Mouse (Mus musculus) thymus, postnatal 0 days (tissue): Measurements from ENCODE around the gene Apod. TPM values are rescaled to one million over a fixed set of nuclear protein-coding genes. Genes with fewer than 3 reads are reported as not detected.
"Not testable (repeated sequence)": the region's sequence is repeated elsewhere in the genome, so short reads cannot be mapped to it uniquely, and the experiment has no call there.

Experiments used
- DNase-seq: peaks from one replicate; pipeline ENCODE4 v3.0.0-alpha.2; 2015; ENCODE audit warnings: low spot score
- polyA plus RNA-seq: library from polyadenylated mRNA; unstranded; fragments of >200 nt; fragmentation: Nextera tagmentation; extraction: Ambion mirVana; gene quantifications from 2 replicates; pipeline ENCODE4 v1.2.1, GENCODE M21; 2015

The Apod gene
- 6.6 and 8.3 TPM in 2 replicates for polyA plus RNA-seq

DNA sequence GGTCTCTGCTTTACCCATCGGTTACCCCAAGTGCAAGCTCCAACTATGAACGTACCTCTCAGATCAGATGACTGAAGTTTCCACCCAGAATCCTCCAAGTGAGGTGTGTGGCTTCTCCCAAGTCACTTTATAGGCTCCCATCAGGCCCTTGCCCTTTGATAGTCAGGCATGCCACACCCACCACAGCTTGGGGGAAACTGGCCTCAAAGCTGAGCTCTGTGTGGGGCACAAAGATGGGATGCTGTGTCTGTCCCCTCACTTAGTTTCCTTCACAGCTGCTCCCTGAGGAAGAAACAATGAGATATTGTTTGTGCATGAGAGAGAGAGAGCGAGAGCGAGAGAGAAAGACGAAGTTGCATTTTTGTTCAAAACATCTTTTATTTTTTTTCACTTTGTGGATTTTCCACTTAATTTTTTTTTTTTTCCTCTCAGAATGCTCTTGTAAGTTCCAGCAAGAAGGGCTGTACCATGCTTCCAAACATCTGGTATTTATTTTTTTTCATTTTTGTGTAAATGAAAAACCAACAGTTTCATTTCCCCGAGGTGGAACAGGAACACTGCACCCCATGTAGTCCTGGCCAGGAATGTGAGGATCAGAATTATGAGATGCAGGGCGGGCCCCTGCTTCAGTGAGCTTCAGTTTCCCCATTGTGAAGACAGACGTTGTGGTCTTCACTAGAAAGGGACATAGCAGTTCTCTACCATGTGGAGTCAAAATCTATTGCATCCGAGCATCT lies at the start of gene Apod:
Apod (minus strand) TSS at position 312 of the 737 bp plus-strand sequence.
- DNase-seq, result no peak

DNA sequence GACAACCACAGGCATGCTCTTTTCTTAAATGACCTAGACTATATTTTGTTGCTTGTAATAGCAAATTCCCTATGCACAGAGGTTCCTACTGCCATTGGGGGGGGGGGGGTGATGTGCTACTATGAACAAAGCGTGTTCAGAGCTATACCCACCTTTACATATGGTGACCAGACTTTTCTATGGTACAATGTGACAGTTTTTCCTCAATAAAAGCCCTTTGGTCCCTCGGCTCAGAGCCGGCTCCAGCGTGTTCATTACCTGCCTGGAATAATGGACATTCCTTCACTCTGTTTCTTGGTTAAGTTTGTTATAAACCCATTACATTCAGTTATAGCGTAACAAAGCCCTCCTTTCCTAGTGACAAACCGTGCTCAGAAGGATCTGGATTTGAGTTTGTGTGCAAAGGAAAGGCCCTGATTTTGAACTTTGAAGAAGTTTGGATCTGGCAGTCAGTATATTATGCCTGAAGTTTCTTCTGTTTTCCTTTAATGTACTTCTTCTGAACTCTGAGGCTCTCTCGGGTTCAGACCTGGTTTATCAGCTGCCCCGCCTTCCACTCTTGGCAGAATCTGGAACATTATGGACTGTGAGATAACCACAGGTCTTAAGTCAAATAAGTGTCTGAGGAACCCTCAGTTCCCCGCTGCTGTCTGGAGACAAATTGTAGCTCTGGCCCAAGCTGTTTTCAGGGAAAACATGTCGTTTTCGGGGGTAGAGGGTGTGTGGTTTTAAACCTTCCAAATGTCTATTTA lies 49.3 kb upstream of the Apod start:
- DNase-seq, result no peak

DNA sequence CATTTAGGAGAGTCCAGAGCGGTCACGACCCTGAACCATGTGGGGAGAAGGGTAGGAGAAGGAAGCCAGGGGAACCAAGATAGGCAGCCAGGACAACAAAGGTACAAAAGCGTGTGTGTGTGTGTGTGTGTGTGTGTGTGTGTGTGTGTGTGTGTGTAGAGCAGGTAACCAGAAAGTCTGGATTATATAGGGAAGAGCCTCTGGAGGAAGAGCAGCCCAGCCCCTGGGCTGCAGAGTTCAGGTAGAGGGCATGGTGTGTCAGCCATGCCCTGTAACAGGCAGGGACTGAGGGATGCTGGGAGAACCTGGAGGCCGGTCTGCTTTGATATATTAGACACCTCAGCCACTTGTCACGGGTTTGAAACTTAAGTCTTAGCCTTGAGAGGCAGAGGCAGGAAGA lies 44.9 kb upstream of the Apod start:
- no peak for DNase-seq

DNA sequence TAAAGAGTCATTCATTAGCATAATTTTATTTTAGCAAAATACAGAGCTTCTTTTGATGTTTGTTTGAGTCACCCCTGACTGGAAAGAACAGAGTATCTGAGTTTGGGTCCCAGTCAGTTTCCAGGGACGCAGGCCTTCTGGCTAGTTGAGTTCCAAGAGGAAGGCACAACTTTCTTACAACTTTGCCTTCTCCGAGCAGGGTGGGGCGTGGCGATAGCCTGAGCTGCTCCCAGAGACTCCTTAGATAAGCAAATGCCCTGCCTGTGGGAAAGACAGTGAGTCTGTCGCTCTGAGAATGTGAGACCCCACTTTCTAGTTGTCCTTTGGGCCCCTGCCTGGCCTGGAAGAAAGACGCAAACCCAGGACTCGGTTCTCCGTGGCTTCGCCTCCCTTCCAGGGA lies 44.4 kb upstream of the Apod start:
- DNase-seq, result no peak

DNA sequence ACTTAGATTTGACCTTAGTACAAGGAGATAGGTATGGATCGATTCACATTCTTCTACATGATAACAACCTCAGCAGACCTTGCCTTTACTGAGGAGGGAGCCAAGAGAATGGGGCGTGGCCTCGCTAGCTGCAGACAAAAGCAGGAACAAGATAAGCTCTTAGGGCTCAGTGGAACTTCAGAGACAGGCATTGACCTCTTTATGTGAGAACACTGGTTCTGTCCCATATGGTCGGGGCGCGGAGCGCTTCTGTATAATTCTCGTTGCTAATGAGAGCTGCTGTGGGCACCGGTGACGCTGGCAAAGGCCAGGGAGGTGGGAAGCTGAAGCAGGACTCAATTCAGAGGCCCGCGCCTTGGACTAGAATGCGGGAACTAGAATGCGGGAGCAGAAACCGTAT lies 44.0 kb upstream of the Apod start:
- no peak for DNase-seq

DNA sequence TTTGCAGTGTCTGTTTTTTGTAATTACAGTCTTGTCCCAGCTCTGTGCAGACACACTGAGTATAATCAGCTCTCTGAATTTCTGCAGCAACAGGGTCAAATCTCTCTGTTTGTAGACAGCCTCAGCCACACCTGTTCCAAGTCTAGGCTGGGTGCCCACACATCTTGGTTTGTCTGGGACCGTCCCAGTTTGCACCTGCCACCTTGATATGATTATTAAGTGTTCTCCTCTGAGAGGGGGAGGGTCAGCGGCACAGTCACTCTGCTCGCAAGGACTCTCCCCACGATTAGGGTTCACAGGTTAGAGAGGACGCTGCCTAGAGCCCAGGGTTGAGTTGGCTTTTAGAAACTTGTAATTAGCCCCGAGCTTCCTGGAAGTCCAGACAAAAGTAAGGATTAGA lies 41.3 kb upstream of the Apod start:
- DNase-seq, result no peak

DNA sequence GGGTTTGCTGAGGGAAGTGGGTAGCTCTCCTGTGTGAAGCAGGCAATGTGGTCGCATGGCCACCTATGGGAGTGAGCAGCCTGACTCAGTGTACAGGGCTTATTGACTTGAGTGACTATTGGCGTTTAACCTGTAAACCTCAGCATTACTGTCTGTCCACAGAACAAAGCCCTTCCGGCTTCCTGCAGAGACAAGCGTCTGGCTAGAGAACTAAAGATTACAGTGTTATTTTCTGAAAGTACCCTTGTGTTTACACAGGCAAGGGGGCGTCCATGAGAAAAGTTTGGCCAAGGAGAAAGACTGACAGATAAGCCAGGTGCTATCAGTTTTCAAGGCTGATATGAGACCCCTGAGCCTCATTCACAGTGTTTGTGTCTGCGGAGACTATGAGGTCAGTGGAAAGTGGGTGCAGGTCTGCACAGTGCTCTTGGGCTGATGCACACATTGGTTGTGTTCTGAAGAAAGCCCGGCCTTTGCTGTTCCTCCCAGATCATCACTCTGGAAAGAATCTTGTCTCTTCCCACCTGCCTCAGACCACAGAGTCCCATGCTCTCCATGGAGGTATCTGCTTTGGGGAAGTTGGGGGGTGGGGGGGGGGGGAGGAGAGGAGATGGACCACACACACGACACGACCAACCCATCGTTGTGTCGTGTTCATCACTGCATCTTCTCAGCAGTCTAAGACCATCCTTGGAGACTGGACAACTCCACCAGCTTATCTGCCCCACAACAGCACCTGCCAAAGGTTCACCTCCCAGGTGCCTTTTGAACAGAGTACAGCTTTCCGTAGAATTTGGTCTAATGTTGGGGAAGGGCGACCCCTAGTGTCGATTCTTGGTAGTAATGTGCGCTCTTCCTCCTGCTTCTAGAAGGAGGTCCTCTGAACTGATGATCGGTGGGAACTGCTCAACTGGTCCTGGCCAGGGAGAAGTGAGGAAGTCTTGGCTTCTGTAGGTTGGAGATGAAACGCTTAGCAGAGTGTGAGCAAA lies 40.0 kb upstream of the Apod start:
- DNase-seq, result peak; percentile 78

DNA sequence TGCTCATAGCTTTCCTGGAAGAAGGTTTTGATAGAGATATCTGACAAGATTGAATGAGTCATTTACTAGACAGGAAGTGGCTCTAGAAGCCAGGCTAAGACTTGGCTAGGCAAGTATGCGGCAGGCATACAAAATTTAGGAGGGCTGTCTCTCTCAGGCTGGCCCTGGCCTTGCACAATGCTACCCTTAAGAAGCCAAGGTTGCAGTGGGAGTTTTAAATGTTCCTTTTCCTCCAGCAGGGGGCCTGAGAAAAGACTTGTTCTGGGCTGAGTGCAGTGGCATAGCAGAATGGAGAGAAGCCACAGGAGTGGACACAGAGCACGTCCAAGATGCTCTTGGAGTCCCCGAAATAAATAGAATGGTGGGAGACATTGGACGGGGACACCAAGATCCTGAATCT lies 38.4 kb upstream of the Apod start:
- peak; percentile 33 for DNase-seq

DNA sequence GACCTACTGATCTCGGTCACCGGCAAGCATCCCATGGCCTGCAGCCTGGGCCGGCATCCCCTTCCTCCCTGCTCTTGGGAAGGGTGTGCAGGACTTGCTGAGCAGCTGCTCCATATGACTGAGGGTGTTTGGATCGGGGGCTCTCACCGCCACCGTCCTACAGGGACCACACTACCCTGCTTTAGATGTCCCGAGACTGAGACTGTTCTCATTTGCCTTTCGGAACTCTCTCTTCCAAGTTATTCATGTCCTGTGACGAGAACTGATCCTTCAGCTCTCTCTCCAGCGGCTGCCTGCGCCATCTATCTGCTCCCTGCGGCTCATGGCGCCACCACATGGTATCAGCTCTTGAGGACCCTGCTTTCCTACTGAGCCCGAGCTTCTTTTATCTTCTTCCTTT lies 33.0 kb upstream of the Apod start:
- DNase-seq, result no peak

DNA sequence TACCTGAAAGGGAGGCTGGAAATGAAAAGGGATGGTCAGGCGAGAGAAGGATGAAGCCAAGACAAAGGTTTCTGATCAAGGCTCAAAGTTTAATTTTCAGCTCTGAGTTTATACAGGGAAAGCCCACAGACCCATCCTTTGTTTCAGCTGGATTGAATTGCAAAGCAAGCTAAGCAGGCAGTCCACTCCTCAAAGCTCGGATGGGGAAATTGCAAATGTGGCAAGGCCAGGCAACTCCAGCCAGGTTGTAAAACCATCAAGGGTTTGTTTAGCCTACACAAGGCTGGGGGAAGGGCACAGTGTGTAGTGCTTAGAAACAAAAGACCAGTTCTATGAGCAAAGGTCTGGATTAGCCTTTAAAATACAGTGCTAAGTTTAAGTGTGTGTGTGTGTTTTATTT lies 28.4 kb upstream of the Apod start:
- DNase-seq, result no peak

DNA sequence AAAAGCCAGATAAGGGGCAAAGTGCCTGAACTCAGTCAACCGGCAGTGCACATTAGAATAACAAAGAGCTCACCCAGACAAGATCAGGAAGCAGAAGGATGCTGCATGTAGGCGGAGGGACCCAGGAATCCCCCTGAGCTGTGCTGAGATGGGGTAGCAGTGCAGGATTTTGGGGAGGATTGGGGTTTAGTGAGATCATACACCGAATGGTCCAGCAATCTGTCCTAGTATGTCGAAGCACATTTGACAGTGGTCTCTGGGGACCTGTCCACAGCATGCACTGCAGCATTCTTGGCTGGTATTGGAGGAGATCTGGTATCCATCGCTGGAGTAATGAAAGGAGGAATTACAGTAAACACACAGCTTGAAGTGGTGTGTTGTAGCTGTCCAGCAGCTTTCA lies 27.9 kb upstream of the Apod start:
- no peak for DNase-seq

DNA sequence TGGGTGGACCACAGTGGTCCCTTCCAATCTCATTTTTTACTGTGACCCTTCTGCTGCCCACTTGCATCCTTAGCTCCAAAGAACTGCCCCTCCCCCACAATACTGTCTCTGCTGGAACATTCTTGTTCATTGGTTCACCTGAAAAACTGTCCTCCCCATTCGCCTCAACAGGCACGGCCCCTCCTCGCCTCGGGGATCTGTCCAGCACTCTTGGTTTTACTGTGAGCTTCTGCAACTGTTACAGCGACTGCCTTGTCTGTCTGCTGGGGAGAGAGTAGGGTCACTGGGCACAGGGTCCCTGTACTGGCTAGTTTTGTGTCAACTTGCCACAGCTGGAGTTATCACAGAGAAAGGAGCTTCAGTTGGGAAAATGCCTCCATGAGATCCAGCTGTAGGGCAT lies 24.7 kb upstream of the Apod start:
- DNase-seq, result no peak

DNA sequence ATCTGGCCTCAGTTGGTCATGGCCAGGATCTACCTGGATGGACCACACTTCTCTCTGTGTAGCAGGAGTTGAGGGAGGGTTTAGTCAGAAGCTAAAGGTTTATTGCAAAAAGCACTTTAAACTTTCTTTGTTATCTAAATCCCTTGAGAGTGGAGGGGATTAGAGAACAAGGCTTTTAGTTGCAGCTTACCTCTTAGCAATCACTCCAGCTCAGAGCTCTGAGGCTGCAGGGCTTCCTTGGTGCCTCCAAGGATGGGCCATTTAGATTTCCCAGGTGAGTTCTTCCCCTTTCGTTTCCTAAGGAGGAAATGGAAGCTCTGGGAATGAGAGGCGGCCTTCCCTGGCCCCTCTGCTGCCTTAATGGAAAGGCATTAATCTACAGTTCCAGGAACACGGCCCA lies 23.3 kb upstream of the Apod start:
- no peak for DNase-seq

DNA sequence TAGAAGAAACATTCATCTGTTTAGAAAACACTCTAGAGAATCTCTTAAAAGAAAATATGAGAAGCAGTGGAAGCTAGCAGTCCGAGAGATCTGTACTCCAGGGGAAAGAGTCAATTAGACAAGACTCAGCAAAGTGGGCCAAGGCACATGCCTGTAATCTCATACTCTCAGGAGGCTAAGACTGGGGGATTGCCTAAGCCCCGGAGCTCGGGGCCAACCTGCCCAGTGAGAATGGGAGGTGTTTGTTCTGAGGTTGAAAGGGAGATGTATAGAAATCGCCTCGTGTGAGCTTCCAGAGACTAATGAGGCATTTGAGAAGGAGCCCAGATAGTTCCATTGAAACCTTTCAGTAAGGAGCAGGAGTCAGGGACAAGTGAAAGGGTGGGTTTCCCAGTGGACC lies 20.2 kb upstream of the Apod start:
- DNase-seq, result no peak

DNA sequence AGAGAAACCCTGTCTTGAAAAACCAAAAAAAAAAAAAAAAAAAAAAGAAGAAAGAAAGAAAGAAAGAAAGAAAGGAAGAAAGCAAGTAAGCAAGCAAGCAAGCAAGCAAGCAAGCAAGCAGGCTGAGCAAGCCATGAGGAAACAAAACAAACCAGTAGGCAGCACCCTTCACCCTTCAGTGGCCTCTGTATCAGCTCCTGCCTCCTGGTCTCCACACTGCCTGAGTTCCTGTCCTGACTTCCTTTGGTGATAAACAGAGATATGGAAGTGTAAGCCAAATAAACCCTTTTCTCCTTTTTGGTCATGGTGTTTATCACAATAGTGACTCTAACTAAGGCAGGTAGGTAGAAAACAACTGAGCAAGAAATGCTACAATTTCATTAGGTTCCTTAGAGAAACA lies 18.0 kb upstream of the Apod start:
- no peak for DNase-seq

DNA sequence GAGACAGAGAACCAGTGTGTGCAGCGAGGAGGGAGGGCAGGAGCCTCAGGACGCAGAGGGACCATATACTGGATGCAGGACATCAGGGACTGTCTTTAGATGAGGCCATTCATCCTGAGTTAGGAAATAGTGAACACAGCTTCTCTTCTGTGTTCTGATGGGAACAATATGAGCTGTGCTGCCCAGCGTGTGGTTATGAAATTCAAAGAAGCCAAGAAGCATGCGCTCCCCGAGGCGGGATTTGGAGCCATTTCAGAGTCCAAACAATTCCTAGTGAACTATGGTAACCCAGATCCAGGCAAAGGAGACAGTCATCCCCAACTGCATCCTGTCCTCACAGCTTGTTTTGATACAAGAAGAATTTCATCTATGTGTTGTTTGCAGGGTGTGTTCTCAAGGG lies 16.4 kb upstream of the Apod start:
- DNase-seq, result not testable (repeated sequence)

DNA sequence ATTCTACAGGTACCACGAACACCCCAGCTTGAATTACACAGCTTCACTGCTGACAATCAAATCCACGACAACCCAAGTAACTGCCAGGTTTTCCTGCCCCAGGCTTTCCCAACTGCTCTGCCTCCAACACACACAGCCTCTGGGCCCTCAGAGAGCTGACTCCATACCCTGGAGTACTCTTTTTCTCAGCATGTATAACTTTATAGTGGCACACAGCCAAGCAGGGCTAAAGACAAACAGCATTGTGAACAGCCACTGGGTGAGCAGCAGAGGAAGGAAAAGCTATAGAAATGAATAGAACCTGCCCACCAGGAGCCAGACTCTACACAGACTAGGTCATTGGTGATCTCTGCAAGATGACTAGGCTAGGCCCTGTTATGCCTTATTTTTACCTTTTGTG lies 15.1 kb upstream of the Apod start:
- DNase-seq, result no peak

DNA sequence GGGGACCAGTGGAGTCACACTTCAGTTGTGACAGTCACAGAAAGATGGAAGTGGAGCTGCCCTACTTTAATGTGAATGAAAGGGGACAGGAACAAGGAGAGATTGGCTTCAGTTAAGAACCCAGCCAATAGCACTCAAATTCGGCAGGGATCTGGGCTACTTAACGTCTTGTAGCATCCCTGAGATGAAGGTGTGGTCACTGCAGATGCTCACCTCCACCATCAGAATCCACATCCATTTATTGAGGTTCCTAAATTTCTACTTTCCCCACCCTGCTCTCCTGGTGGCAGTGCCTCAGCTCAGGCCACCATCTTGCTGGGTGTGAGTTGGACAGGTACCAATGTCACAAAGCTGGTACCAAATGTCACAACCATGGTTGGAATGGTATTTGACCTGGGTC lies 13.3 kb upstream of the Apod start:
- no peak for DNase-seq

DNA sequence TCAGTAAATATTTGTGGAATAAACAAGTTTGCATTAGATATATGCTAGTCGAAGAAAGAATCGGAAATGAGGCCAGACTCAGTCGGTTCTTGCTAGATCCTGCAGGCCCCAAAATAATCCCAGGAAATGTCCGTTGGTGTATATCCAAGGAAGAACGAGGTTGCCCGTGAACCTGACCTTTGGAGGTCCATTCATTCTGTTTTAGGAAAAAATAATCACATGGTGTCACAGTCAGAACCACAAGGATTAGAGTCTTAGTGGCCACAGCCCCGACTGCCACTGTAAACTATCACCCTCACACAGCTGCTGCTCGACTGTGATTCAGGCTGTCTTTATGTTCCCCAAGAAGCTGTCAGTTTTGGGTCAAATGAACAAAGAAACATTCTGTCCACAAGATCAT lies 12.8 kb upstream of the Apod start:
- DNase-seq, result no peak

DNA sequence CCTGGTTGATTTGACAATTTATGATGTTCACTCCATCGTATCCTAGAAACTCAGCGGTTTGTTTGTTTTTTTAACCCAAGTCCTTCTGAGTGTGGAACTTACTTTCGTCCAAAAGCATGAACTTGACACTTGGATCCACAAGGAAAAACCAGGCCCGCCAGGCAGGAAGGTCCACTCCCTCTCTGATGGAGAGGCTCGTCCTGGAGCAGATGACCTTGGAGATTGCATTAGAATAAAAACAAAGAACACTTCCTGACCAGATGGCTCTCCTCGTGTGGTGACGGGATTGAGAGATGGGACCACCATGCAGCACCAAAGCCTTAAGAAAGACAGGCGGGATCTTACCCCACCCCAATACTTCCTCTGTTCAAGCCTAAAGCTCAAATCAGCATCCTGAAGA lies 12.1 kb upstream of the Apod start:
- DNase-seq, result no peak

DNA sequence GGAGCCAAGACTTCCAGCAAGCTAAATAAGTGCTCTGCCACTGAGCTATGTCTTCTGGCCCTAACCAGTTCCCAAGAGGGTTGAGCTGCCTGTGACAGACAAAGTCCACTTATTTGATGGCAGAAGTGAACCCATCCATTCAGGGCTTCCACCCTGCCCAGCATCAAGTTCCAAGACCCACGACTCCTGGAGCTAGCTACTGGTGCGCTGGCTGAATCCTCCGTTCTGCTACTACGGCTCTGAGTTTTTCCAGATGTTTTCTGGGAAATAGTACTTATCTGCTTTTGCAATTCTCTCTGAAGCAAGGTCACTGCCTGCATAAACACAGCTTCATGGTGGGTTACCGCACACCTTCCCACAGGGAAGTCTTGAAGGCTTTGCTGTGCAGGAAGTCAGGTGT lies 11.4 kb upstream of the Apod start:
- DNase-seq, result no peak

DNA sequence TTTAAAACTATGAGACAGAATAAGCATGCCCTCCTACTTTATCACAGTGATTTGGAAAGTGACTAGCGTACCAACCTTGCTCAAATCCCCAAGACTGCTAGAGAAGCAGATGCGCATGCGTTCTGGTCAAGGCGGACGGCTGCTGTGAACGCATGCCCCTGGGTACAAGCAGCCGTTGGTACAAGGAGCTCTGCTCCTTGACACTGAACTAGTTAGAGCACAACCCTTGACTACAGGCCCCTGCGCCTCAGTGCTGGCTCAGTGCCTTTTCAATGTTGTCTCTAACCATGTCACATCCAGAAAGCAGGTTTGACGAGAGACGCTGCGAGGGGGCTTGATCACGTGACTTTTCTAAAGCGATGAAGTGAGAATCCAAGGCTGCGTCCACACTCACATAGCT lies 10.5 kb upstream of the Apod start:
- DNase-seq, result no peak
